Mouse (Mus musculus): ENCODE data around the gene Nek3. TPM values are rescaled to one million over a fixed set of nuclear protein-coding genes. Genes with fewer than 3 reads are reported as not detected.

The Nek3 gene
- total RNA-seq (2017), result 2.8 and 5.7 TPM in 2 replicates

GRCm38 (mm10) chr8:22166080-22166603 is at the start of gene Nek3:
Gene Nek3, minus strand, starts transcription at chr8:22166435.
- ATAC-seq (replicated peaks; ENCODE audit: low read depth, poor library complexity, severe bottlenecking), result peak; percentile 96

GRCm38 (mm10) chr8:22214826-22215225 is 48.6 kb upstream of the Nek3 start:
- ATAC-seq (replicated peaks; ENCODE audit: low read depth, poor library complexity, severe bottlenecking), result no peak

GRCm38 (mm10) chr8:22209012-22209411 is 42.8 kb upstream of the Nek3 start:
- ATAC-seq (replicated peaks; ENCODE audit: low read depth, poor library complexity, severe bottlenecking), result peak; percentile 94

- peak; percentile 68 for ATAC-seq (replicated peaks; ENCODE audit: low read depth, poor library complexity, severe bottlenecking)
Observed at GRCm38 (mm10) chr8:22207535-22207934, 41.3 kb upstream of the Nek3 start.

GRCm38 (mm10) chr8:22199481-22199880 is 33.2 kb upstream of the Nek3 start:
- ATAC-seq (replicated peaks; ENCODE audit: low read depth, poor library complexity, severe bottlenecking), result no peak

GRCm38 (mm10) chr8:22197914-22198313 is 31.7 kb upstream of the Nek3 start:
- no peak for ATAC-seq (replicated peaks; ENCODE audit: low read depth, poor library complexity, severe bottlenecking)

GRCm38 (mm10) chr8:22193432-22194010 is 27.3 kb upstream of the Nek3 start:
- peak; percentile 54 for ATAC-seq (replicated peaks; ENCODE audit: low read depth, poor library complexity, severe bottlenecking)

GRCm38 (mm10) chr8:22192660-22193431 is 26.6 kb upstream of the Nek3 start, which contains the start of gene Vps36:
Gene Vps36, plus strand, starts transcription at chr8:22192809.
- peak; percentile 83 for ATAC-seq (replicated peaks; ENCODE audit: low read depth, poor library complexity, severe bottlenecking)

GRCm38 (mm10) chr8:22185431-22186397 is 19.5 kb upstream of the Nek3 start, which contains the start of gene Ckap2:
Gene Ckap2, minus strand, starts transcription at chr8:22185819.
- peak; percentile 88 for ATAC-seq (replicated peaks; ENCODE audit: low read depth, poor library complexity, severe bottlenecking)

GRCm38 (mm10) chr8:22184884-22185283 is 18.6 kb upstream of the Nek3 start:
- ATAC-seq (replicated peaks; ENCODE audit: low read depth, poor library complexity, severe bottlenecking), result peak; percentile 72

- ATAC-seq (replicated peaks; ENCODE audit: low read depth, poor library complexity, severe bottlenecking), result no peak
Observed at GRCm38 (mm10) chr8:22175966-22176365, 9.7 kb upstream of the Nek3 start.

- ATAC-seq (replicated peaks; ENCODE audit: low read depth, poor library complexity, severe bottlenecking), result no peak
Observed at GRCm38 (mm10) chr8:22169167-22169566, 2.9 kb upstream of the Nek3 start.

GRCm38 (mm10) chr8:22165251-22166079 is 770 bp downstream of the Nek3 start:
- peak; percentile 45 for ATAC-seq (replicated peaks; ENCODE audit: low read depth, poor library complexity, severe bottlenecking)

GRCm38 (mm10) chr8:22164431-22164830 is 1.8 kb downstream of the Nek3 start:
- no peak for ATAC-seq (replicated peaks; ENCODE audit: low read depth, poor library complexity, severe bottlenecking)

- ATAC-seq (replicated peaks; ENCODE audit: low read depth, poor library complexity, severe bottlenecking), result no peak
Observed at GRCm38 (mm10) chr8:22162206-22162605, 4.0 kb downstream of the Nek3 start.

- ATAC-seq (replicated peaks; ENCODE audit: low read depth, poor library complexity, severe bottlenecking), result no peak
Observed at GRCm38 (mm10) chr8:22150345-22150663, 15.9 kb downstream of the Nek3 start.

GRCm38 (mm10) chr8:22149643-22150344 is 16.4 kb downstream of the Nek3 start:
- ATAC-seq (replicated peaks; ENCODE audit: low read depth, poor library complexity, severe bottlenecking), result no peak

- ATAC-seq (replicated peaks; ENCODE audit: low read depth, poor library complexity, severe bottlenecking), result no peak
Observed at GRCm38 (mm10) chr8:22148367-22148740, 17.9 kb downstream of the Nek3 start.
